Mouse (Mus musculus) liver, postnatal 0 days (tissue): Measurements from ENCODE around the gene Slc4a7.

Experiments used
- CTCF ChIP-seq: sonication (generic); IDR thresholded peaks from 2 replicates; pipeline ENCODE4 v1.5.1; 2016; ENCODE audit warnings: antibody characterized with exemption, low read depth
- EP300 ChIP-seq: IDR thresholded peaks from 2 replicates; pipeline ENCODE4 v1.6.1; 2016; ENCODE audit warnings: antibody characterized with exemption, low read depth, mild to moderate bottlenecking

DNA sequence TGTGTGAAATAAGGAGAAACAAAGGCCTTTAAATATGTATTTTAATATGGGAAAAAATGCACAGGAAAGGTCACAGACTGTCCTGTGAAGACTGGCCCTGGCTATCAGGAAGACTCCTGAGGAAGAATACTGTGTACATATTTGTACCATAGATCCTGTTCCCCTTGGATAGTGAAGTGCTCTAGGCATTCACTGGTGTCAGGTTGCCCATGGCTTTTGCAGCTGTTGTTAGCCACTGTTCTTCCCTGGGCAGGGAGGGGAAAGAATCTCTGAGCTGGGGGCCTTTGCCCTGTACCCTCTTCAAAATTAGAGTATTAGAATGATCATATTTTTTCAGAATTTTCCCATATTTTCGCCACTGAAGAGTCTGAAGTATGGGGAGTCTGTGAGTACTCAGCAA lies 131.4 kb downstream of the Slc4a7 start:
- TF ChIP-seq CTCF: no peak
- TF ChIP-seq EP300: no peak
